Comparison of ENCODE assay signal across 12 mouse cellular contexts in the genomic region with DNA sequence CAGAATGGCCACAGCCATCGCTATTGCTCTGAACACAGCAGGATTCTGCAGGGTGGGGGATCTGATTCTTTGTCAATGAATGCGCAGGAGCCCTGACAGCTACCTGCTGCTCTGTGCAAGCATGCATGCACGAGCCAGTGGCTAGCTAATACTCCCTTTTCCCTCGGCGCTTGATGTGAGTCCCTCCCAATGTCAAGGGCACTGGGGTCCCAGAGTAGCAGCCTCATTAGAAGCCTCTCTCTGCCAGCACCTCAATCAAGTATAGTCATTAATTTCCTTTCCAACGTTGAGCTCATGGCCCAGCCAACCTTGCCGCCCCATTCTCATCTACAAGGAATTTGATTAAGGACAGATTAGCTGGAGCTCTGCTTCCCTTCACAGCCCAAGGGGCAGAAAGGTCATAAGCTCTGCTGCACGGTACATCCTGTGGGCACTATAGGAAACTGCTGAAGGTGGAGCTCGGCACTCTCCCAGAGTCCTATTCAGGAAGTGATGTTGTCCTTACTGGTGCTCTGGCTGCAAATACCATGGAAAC.
DNase-seq lines count a peak whose midpoint lies in the region; TF ChIP-seq lines count a peak whose summit lies in the region.
"Had no signal": no experiment of that assay in that cellular context is flagged by ENCODE, and none has a peak within 500 bp of the region (broad histone marks: within the 10 kb centered on the region; RNA-seq: fewer than 3 reads in every experiment).

No protein-coding gene starts in this region.

- no peak for TF ChIP-seq CTCF in gastrocnemius, adult 2 months (IDR thresholded peaks at IDR 0.05)

- no peak overlapping the region for H3K4me3 ChIP-seq in gastrocnemius, adult 2 months
- H3K4me3 ChIP-seq: forebrain, embryonic 13.5 days; midbrain, embryonic 10.5 days had no signal

- peak; percentile 13 for DNase-seq in gastrocnemius, postnatal 25 days
- no peak for DNase-seq in gastrocnemius, adult 2 months
- DNase-seq in heart, adult 8-10 months (ENCODE audit: low spot score) = peak; percentile 24
- peak; percentile 33 to 55 for DNase-seq in kidney, adult 8-10 months
- peak; percentile 60 for DNase-seq in lung, postnatal 25 days (ENCODE audit: low spot score)
- DNase-seq in frontal cortex, postnatal 14 days (ENCODE audit: low spot score in 2 of 2) = no peak
- DNase-seq in left cerebral cortex, adult 11 months (ENCODE audit: low spot score) = no peak
- DNase-seq in frontal cortex, adult 2 months (ENCODE audit: extremely low spot score in 1 of 2, low spot score in 1 of 2) = no peak
- DNase-seq: adrenal gland, adult 8-10 months; cerebellum, adult 9-10 months had no signal

- H3K27ac ChIP-seq in gastrocnemius, adult 2 months = no peak overlapping the region
- H3K27ac ChIP-seq: forebrain, embryonic 13.5 days; midbrain, embryonic 10.5 days had no signal

- intact Hi-C loops in gastrocnemius, adult 2 months (cut with DNase I) = no loop called here

Comparison
In these comparisons a context has a peak if more than half of its experiments do, and no peak if none do; other contexts are left out.
1. DNase-seq: peak in gastrocnemius, postnatal 25 days (single experiment), heart, adult 8-10 months (single experiment), kidney, adult 8-10 months (2 of 2) and lung, postnatal 25 days (single experiment); none in gastrocnemius, adult 2 months (single experiment), frontal cortex, postnatal 14 days (0 of 2), left cerebral cortex, adult 11 months (single experiment) and frontal cortex, adult 2 months (0 of 2).